Mouse (Mus musculus) limb, embryonic 14.5 days (tissue): Measurements from ENCODE around the gene Ccdc88a. TPM values are rescaled to one million over a fixed set of nuclear protein-coding genes. Genes with fewer than 3 reads are reported as not detected.

Experiments used
- ATAC-seq: fragments of 200-750 bp; cut with Nextera tagmentation; 2 replicates; pipeline ENCODE4 v1.8.0; 2017; ENCODE audit warnings: low read depth, moderate number of reproducible peaks, moderate TSS enrichment; ENCODE audit not compliant: low FRiP score
- DNase-seq: peaks from one replicate; pipeline ENCODE4 v3.0.0-alpha.2; 2015; ENCODE audit warnings: low spot score
- H3K27ac ChIP-seq: fragments of 300-500 bp; sonication (generic); replicated peaks from 2 replicates; pipeline ENCODE4 v1.5.1; 2014; ENCODE audit warnings: low read depth, mild to moderate bottlenecking, low read length, moderate library complexity, mixed read lengths
- H3K27me3 ChIP-seq: fragments of 300-500 bp; sonication (generic); 2 replicates; pipeline ENCODE4 v1.6.1; 2014; ENCODE audit warnings: low read length, mixed read lengths; ENCODE audit not compliant: control insufficient read depth, insufficient read depth
- H3K36me3 ChIP-seq: fragments of 300-500 bp; sonication (generic); 2 replicates; pipeline ENCODE4 v1.6.1; 2014; ENCODE audit warnings: mild to moderate bottlenecking, low read length, moderate library complexity, mixed read lengths; ENCODE audit not compliant: control insufficient read depth, insufficient read depth
- H3K4me1 ChIP-seq: fragments of 300-500 bp; sonication (generic); 2 replicates; pipeline ENCODE4 v1.6.1; 2014; ENCODE audit warnings: antibody characterized with exemption, low read length, mixed read lengths; ENCODE audit not compliant: control insufficient read depth, insufficient read depth
- H3K4me2 ChIP-seq: fragments of 300-500 bp; sonication (generic); replicated peaks from 2 replicates; pipeline ENCODE4 v1.6.1; 2014; ENCODE audit warnings: low read depth, mild to moderate bottlenecking, low read length, moderate library complexity; ENCODE audit not compliant: severe bottlenecking
- H3K4me3 ChIP-seq: fragments of 300-500 bp; sonication (generic); replicated peaks from 2 replicates; pipeline ENCODE4 v1.5.1; 2014; ENCODE audit warnings: low read length
- H3K9ac ChIP-seq: fragments of 300-500 bp; sonication (generic); 2 replicates; pipeline ENCODE4 v1.6.1; 2014; ENCODE audit warnings: mild to moderate bottlenecking, low read depth, low read length, moderate library complexity; ENCODE audit not compliant: severe bottlenecking
- H3K9me3 ChIP-seq: fragments of 300-500 bp; sonication (generic); 2 replicates; pipeline ENCODE4 v1.6.1; 2016; ENCODE audit warnings: low read length; ENCODE audit not compliant: control insufficient read depth
- POLR2A ChIP-seq: fragments of 200-500 bp; IDR thresholded peaks from 2 replicates; pipeline ENCODE4 v1.8.0; 2012; ENCODE audit warnings: inconsistent platforms, mild to moderate bottlenecking, moderate library complexity, borderline replicate concordance; ENCODE audit not compliant: insufficient read depth, insufficient read length; ENCODE audit errors: extremely low read depth
- WGBS: fragments of 180-500 bp; shearing (Covaris S2); extraction: QIAGEN DNeasy Blood & Tissue Kit; methylation state at CpG from one replicate; pipeline ENCODE4 v1.1.7; 2014; 5-methylcytosine and 5-hydroxymethylcytosine counted together
- polyA plus RNA-seq, 2 experiments: library from polyadenylated mRNA; depleted of rRNA in 1 of 2; stranded (reverse) in 1 of 2; unstranded in 1 of 2; fragments of >200 nt; fragmentation: Nextera tagmentation in 1 of 2; extraction: Ambion mirVana in 1 of 2; gene quantifications; 2 replicates each; pipeline versions ENCODE4 v1.2.1 to v1.2.3; 2012 to 2014

Gene Ccdc88a
- polyA plus RNA-seq, 2 experiments: 16.1 to 31.8 TPM

DNA sequence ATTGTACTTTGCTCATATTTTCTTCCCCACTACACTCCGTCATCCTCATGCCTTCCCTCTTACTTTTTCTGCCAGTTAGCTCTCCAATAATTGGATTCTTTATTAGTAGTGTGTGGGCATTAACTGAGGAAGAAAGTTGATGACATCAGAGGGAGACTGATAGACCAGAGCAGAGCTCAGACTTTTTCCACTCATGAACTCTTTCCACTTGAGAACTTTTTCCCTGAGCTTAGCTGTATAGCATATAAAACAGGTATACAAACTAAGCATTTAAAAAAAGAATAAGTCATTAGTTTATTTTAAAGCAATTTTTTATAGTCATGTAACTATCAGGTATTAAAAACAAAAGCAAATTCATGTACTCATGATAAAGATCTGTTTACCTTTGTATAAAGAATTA, 5.3 kb downstream of the Ccdc88a start:
- no peak for TF ChIP-seq POLR2A
- Histone ChIP-seq H3K36me3 (no peaks in the 10 kb centered on the region; the same call in 1 of the 2 replicates), H3K27me3 (no peaks in the 10 kb centered on the region), H3K27ac (no peak overlapping the region), H3K4me2 (no peak overlapping the region), H3K9me3 (no peaks in the 10 kb centered on the region), H3K4me1 (peaks cover 6% of the 10 kb centered on the region), H3K4me3 (no peak overlapping the region), H3K9ac (no peak overlapping the region)
- 82% methylated on average over 1 of the region's 1 CpGs for WGBS
- no peak for ATAC-seq
- no peak for DNase-seq

DNA sequence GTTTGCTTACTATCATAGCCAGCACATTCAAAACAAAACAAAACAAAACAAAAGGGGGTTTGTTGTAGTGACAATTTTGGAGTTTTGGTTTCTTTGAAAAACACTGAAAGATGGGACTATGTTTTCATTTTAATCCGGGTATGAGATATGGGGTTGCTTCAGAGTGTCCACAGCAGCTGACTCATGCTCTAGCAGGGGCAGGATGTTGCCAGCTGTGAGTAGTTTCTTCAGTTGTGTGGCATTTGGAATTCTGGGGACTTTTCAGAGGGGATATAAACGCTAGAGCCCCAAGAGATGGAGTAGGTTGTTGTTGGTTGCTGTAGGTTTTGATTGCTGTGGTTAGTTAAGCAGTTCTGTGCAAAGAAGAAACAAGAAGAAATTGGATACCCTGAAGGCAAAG, 10.0 kb downstream of the Ccdc88a start:
- no peak overlapping the region for H3K27ac ChIP-seq
- no peaks in the 10 kb centered on the region for H3K27me3 ChIP-seq
- H3K4me3 ChIP-seq: no peak overlapping the region
- H3K9ac ChIP-seq: no peak overlapping the region
- DNase-seq (no peak), ATAC-seq (no peak)
- H3K4me2 ChIP-seq: no peak overlapping the region
- no peak for TF ChIP-seq POLR2A
- no peaks in the 10 kb centered on the region for H3K9me3 ChIP-seq
- no peaks in the 10 kb centered on the region; the same call in 1 of the 2 replicates for H3K36me3 ChIP-seq
- no peaks in the 10 kb centered on the region for H3K4me1 ChIP-seq
- WGBS: 66% methylated on average over 2 of the region's 2 CpGs

DNA sequence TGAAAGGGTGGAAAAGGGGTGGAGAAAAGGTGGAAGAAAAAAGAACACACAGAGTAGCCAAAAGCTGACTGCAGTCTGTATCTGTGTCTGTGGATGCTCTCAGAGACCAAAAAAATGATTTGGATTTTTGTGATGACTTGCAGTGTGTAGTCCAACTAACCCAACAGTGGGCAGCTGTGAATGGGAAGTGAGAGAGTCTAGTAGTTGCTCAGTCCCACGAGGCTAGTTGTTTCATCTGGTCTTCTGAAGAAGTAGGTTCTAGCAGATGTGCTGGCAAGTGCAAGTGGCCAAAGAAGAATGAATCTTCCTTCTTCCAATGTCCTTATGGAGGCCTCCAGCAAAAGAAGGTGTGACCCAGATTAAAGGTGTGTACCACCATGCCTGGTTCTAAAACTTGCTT, 10.5 kb downstream of the Ccdc88a start:
- Histone ChIP-seq H3K9ac (no peak overlapping the region), H3K27me3 (no peaks in the 10 kb centered on the region), H3K27ac (no peak overlapping the region), H3K36me3 (no peaks in the 10 kb centered on the region; the same call in 1 of the 2 replicates), H3K4me1 (no peaks in the 10 kb centered on the region), H3K9me3 (no peaks in the 10 kb centered on the region), H3K4me2 (no peak overlapping the region), H3K4me3 (no peak overlapping the region)
- WGBS: 76% methylated on average over 1 of the region's 1 CpGs
- no peak for DNase-seq
- TF ChIP-seq POLR2A: no peak
- ATAC-seq: no peak

DNA sequence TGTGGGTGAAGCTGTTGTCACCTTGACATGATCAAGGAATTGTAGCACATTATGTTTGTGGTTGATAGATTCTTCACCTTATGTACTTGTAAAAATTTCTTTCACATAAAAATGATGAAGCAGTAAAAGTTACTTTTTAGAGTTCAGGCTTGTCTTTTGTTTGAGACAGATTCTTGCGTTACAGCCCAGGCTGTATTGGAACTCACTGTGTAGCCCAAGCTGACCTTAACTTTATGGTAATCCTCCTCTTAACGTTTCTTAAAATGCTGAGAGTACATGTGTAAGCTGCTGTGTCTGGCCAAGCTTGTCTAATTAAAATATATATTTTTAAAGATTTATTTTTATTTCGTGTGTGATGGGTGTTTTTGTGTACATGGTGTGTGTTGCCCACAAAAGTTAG, 11.2 kb downstream of the Ccdc88a start:
- H3K4me1 ChIP-seq: no peaks in the 10 kb centered on the region
- no peak for DNase-seq
- H3K9me3 ChIP-seq: no peaks in the 10 kb centered on the region
- 69% methylated on average over 3 of the region's 3 CpGs for WGBS
- H3K4me3 ChIP-seq: no peak overlapping the region
- no peak for ATAC-seq
- no peaks in the 10 kb centered on the region for H3K27me3 ChIP-seq
- no peaks in the 10 kb centered on the region; the same call in 1 of the 2 replicates for H3K36me3 ChIP-seq
- H3K4me2 ChIP-seq: no peak overlapping the region
- H3K27ac ChIP-seq: no peak overlapping the region
- no peak overlapping the region for H3K9ac ChIP-seq
- no peak for TF ChIP-seq POLR2A

DNA sequence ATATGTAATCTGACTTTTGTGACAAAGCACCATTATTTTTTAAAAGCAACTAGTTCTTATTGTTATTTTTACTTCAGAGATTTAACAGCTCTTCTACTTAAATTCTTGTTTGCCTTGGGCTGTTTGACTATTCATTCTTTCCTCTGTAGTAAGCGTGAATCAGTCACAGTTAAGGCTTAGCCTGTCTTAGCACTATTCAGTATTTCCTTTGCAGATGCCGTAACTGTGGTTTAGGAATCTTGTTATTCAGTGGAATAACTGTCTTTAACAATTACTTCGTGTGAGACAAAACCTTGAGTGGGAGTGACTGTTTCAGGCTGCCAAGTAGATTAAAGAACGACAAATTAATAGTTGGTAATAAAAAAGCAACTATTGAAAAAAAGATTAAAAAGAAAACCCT, 16.5 kb downstream of the Ccdc88a start:
- no peak overlapping the region for H3K27ac ChIP-seq
- DNase-seq: no peak
- no peaks in the 10 kb centered on the region for H3K27me3 ChIP-seq
- no peak for TF ChIP-seq POLR2A
- H3K36me3 ChIP-seq: no peaks in the 10 kb centered on the region
- H3K9ac ChIP-seq: no peak overlapping the region
- H3K4me1 ChIP-seq: no peaks in the 10 kb centered on the region
- no peak for ATAC-seq
- no peaks in the 10 kb centered on the region for H3K9me3 ChIP-seq
- no peak overlapping the region for H3K4me3 ChIP-seq
- H3K4me2 ChIP-seq: no peak overlapping the region
- WGBS: 74% methylated on average over 4 of the region's 4 CpGs

DNA sequence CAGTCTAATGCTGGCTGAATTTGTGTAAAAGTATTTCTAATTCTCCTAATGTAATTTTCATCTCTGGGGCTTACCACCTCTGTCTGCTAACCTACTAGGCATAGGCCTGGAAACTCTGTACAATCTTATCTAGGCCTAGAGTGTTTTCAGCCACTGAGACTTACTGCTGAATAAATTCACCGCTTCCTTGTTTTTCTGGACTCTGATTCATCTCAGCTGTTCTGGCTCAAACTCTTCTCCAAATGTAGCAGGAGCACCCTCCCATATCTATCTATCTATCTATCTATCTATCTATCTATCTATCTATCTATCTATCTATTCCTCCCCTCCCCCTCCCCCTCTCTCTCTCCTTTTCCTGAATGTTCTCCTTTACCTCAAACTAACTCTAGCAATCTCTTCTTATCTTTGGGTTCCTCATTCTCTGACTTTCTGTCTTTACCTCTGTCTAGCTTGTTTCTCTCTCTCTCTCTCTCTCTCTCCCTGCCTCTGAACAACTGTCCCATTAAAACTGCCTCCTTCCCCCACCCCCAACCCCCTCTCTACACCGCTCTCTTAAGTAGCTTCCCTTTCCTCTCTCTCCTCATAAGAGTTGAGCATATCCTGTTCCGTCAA, 21.8 kb downstream of the Ccdc88a start:
- no peak for TF ChIP-seq POLR2A
- Histone ChIP-seq H3K9me3 (no peaks in the 10 kb centered on the region), H3K36me3 (no peaks in the 10 kb centered on the region), H3K4me2 (no peak overlapping the region), H3K4me1 (no peaks in the 10 kb centered on the region), H3K27ac (no peak overlapping the region), H3K9ac (no peak overlapping the region), H3K4me3 (no peak overlapping the region), H3K27me3 (no peaks in the 10 kb centered on the region)
- WGBS: 96% methylated on average over 3 of the region's 3 CpGs
- ATAC-seq (no peak), DNase-seq (no peak)
